Mouse (Mus musculus) lung, postnatal 25 days (tissue): ENCODE data around the gene Mob1a.

Experiments used
- DNase-seq: peaks from one replicate; pipeline ENCODE4 v3.0.0; 2022; ENCODE audit warnings: low spot score

The Mob1a gene

DNA sequence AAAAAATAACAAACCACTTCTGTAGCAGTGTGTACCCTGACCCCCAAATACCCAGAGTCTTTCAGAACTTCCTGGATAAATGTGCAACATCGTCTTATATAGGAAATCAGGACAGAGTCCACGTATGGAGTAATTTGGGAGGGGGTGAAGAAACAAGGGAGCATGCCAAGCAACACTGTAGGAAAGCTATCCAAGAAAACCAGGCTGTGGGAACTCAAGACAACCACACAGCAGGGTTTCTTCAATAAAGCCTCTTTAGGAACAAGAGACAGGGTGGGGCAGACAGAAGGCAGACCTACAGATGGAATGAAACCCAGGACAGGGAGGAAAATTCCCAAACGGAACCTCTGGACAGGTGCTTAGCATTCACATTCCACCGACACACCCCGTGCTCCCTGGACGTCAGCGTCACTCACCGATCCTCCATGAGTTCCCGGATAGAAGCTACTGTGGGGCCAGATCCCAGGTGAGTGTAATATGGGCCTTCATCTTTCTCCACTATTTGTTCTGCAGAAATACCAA is 59.8 kb downstream of the Mob1a start:
- no peak for DNase-seq

DNA sequence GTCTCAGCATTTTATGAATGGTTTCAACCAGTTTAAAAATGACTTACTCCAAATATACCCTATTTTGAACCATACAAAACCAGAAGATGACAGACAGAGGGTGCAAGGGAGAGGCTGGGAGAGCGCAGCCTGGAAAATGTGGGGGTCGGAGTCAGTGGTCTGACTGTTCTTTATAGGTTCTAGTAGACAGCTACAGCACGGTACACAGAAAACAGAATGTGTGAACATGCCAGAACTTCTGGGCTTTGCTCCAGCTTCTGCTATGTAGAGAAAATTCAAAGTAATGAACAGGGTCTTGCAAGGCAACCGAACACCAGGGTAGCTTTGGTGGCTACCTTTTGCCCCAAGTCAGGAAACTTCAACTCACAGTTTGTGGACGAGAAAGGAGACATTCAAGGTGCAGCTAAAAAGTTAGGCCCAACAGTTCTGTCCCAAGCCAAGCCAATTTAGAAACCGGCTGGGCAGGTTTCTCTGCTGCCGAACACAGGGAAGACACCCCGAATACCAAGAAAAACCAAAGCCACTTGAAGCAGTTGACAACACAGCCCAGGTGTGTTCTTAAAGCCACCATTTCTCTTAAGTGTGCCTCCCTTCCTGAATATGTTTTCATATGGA is 66.5 kb downstream of the Mob1a start:
- DNase-seq, result peak; percentile 68
